Mouse (Mus musculus) spleen, adult 12 weeks (tissue): ENCODE data around the gene Ube2u.
"Not testable (repeated sequence)": the region's sequence is repeated elsewhere in the genome, so short reads cannot be mapped to it uniquely, and the experiment has no call there.

Experiments used
- DNase-seq: peaks from one replicate; pipeline ENCODE4 v3.0.0; 2022; ENCODE audit warnings: low spot score

Gene Ube2u

GRCm38 (mm10) chr4:100478592-100479321, at the start of gene Ube2u:
TSS of gene Ube2u (plus strand) at chr4:100478849.
- no peak for DNase-seq

- no peak for DNase-seq
Observed at GRCm38 (mm10) chr4:100429371-100429900, 49.2 kb upstream of the Ube2u start.

- DNase-seq: no peak
Observed at GRCm38 (mm10) chr4:100435281-100436168, 43.1 kb upstream of the Ube2u start.

GRCm38 (mm10) chr4:100436169-100436547, 42.5 kb upstream of the Ube2u start:
- DNase-seq: no peak

GRCm38 (mm10) chr4:100446897-100447296, 31.8 kb upstream of the Ube2u start:
- no peak for DNase-seq

GRCm38 (mm10) chr4:100462493-100463120, 16.0 kb upstream of the Ube2u start:
- DNase-seq: no peak

GRCm38 (mm10) chr4:100488447-100488846, 9.8 kb downstream of the Ube2u start:
- no peak for DNase-seq

- no peak for DNase-seq
Observed at GRCm38 (mm10) chr4:100495176-100495575, 16.5 kb downstream of the Ube2u start.

GRCm38 (mm10) chr4:100496521-100496920, 17.9 kb downstream of the Ube2u start:
- no peak for DNase-seq

GRCm38 (mm10) chr4:100498192-100498591, 19.5 kb downstream of the Ube2u start:
- no peak for DNase-seq

- DNase-seq: not testable (repeated sequence)
Observed at GRCm38 (mm10) chr4:100499037-100499601, 20.5 kb downstream of the Ube2u start.

- DNase-seq: no peak
Observed at GRCm38 (mm10) chr4:100503337-100503736, 24.7 kb downstream of the Ube2u start.

GRCm38 (mm10) chr4:100517646-100518045, 39.0 kb downstream of the Ube2u start:
- DNase-seq: no peak

GRCm38 (mm10) chr4:100522534-100522933, 43.9 kb downstream of the Ube2u start:
- DNase-seq: no peak

GRCm38 (mm10) chr4:100524741-100525140, 46.1 kb downstream of the Ube2u start:
- no peak for DNase-seq

- DNase-seq: no peak
Observed at GRCm38 (mm10) chr4:100526296-100526695, 47.6 kb downstream of the Ube2u start.

- no peak for DNase-seq
Observed at GRCm38 (mm10) chr4:100527086-100527485, 48.4 kb downstream of the Ube2u start.

GRCm38 (mm10) chr4:100527554-100528001, 48.9 kb downstream of the Ube2u start:
- DNase-seq: no peak

GRCm38 (mm10) chr4:100533607-100534006, 55.0 kb downstream of the Ube2u start:
- DNase-seq: no peak

GRCm38 (mm10) chr4:100534946-100535345, 56.3 kb downstream of the Ube2u start:
- no peak for DNase-seq

GRCm38 (mm10) chr4:100537898-100538297, 59.2 kb downstream of the Ube2u start:
- DNase-seq: no peak

- DNase-seq: no peak
Observed at GRCm38 (mm10) chr4:100539483-100539882, 60.8 kb downstream of the Ube2u start.
